Mouse (Mus musculus) testis, postnatal 14 days (tissue): Measurements from ENCODE around the gene Gfi1.

Experiments used
- DNase-seq: peaks from one replicate; pipeline ENCODE4 v3.0.0; 2021; ENCODE audit warnings: low spot score

Gene Gfi1

GRCm38 (mm10) chr5:107725435-107726261 lies at the start of gene Gfi1:
Gfi1 (minus strand) TSS chr5:107726036.
- DNase-seq, result peak; percentile 47

GRCm38 (mm10) chr5:107772049-107772448 lies 46.2 kb upstream of the Gfi1 start:
- DNase-seq, result no peak

GRCm38 (mm10) chr5:107768224-107768623 lies 42.4 kb upstream of the Gfi1 start:
- DNase-seq, result no peak

DNA sequence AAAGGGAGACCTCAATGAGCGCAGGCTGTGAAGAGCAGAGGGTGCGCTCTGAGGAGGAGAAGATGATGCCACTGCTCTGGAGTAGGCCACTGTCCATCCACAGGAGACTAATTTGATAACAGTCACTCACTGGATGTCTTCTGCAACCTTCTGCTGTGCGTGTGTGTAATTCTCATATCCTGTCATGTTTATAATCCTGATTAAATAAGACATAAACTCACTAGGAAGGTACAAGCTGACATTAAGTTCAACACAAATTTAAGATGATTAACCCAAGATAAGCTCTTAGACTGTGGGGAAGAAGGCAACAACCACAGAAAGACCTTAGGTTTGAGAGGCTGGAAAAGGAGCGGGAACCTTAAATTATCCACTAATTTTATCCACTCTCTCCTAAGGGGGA lies 40.1 kb upstream of the Gfi1 start:
- DNase-seq, result no peak

DNA sequence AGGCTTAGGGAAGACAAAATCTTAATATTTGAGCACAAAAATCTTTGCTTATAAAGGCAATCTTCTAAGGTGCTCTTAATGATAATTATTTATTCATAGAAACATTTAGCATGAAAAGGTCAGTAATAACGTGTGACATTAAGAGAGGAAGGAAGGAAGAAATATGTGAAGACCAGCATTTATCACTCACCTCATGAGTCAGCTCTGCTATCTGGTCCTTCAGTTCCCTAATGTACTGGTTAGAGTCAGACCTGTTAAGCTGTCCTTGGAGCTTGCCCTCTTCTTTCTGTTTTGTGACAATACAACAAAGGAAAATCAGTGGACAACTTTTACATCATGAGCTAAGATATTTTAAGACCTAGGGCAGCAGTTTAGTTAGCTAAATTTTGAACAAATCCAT lies 38.6 kb upstream of the Gfi1 start:
- no peak for DNase-seq

- DNase-seq, result no peak
These were observed 37.8 kb upstream of the Gfi1 start for GRCm38 (mm10) chr5:107763674-107764073.

- DNase-seq, result no peak
These were observed 33.3 kb upstream of the Gfi1 start for GRCm38 (mm10) chr5:107759121-107759520.

DNA sequence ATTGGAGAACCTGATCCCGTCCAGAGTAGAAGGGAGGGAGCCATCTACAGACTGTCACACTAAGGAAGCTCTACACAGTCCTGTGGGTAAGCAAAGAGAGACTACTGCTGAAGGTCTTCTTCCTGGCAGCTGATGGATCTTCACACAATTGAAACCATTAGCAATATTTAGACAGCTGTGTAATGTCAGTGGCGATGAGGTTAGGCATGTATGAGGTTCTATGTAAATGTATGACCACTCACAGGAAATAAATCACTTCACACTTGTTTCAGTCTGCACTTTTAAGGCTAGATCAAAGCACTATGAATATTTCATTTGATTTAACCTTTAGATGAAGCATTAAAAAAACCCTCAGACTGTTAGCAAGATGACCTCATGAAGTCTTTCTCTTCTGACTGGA lies 30.2 kb upstream of the Gfi1 start:
- no peak for DNase-seq

GRCm38 (mm10) chr5:107754740-107755139 lies 28.9 kb upstream of the Gfi1 start:
- DNase-seq, result no peak

GRCm38 (mm10) chr5:107753656-107754055 lies 27.8 kb upstream of the Gfi1 start:
- no peak for DNase-seq

DNA sequence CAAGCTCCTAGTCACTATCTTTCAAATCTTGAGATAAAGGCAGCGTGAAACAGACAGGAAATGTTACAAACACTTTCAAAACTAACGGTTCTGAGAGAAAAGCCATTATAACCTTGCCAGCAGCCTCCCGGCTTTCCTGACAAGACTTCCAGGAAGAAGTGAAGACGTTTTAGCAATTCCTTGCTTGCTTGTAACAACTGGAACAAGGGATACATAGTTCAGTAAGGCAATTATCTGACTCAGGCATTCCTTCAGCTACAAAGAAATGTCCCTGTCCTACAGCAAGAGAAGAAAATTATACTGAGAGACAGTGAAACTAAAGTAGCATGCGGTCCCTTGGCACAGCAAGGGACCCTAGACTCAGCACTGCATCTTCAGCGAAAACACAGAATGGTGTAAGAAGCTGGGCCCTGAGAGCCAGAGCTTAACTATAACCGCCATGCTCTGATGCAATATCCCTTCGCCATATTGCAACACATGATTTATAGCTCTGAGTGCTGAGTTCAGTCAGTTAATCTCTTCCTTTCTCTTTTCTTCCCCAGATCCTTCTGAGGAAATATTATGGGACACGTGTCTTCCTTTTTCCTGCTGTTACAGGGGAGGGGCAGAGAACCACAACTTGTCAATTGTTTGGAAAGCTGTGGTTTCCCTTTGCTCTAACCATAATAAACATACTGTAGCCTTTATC lies 23.5 kb upstream of the Gfi1 start:
- DNase-seq, result no peak

GRCm38 (mm10) chr5:107739023-107739422 lies 13.2 kb upstream of the Gfi1 start:
- no peak for DNase-seq

DNA sequence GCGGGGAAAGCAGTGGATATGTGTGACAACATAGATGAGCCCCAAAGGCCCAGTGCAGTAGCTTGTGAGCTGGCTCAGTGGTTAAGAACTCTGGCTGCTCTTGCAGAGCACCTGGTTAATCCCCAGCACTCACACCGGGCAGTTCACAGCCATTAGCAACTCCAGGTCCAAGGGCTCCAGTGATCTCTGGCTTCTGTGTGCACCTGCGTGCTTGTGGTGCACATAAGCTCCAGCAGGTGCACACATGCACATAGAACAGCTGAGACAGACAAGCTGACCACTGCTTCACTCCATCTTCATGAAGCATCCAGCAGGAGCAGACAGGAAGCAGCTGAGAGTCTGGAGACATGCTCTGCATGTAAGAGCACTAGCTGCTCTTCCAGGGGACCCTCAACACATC lies 12.5 kb upstream of the Gfi1 start:
- DNase-seq, result no peak

- DNase-seq, result no peak
These were observed 10.3 kb upstream of the Gfi1 start for GRCm38 (mm10) chr5:107736171-107736570.

DNA sequence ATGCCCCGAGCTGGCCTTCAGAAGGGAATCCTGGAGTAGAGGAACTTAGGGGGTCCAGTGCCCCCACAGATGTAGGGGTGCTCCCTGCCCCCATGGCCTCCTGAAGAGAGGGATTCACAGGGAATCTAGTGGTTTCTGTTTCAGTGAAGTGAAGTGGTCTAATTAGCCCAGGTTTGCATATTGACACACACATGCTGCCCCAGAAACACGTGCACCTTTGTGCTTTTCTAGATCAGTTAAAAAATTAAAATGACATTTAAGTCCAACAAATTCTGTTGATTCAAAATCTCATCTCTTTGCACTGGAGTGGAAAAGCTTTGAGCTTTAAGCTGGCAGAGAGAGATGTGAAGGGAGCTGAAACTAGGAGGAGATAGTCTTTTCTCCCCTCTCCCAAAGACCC lies 6.0 kb upstream of the Gfi1 start:
- no peak for DNase-seq

DNA sequence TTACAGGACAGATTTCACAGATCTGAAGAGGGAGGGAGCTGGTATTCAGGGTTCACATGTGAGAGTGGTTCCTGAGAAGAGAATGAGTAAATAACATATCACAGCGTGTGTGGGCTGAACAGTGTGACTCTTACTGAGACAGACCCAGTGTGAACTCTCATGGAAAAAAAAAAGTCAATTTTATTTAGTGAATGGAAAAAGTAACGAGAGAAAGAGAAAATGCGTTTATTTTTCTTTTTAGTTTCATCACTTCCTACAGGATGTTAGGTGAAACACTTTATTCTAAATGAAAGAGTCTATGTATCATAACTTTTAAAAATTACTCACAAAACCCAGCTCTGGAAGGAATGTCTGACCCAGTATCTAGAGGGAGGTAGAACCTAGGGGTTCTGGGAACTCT lies 5.6 kb upstream of the Gfi1 start:
- DNase-seq, result no peak

GRCm38 (mm10) chr5:107727007-107727402 lies 1.2 kb upstream of the Gfi1 start:
- DNase-seq, result no peak

DNA sequence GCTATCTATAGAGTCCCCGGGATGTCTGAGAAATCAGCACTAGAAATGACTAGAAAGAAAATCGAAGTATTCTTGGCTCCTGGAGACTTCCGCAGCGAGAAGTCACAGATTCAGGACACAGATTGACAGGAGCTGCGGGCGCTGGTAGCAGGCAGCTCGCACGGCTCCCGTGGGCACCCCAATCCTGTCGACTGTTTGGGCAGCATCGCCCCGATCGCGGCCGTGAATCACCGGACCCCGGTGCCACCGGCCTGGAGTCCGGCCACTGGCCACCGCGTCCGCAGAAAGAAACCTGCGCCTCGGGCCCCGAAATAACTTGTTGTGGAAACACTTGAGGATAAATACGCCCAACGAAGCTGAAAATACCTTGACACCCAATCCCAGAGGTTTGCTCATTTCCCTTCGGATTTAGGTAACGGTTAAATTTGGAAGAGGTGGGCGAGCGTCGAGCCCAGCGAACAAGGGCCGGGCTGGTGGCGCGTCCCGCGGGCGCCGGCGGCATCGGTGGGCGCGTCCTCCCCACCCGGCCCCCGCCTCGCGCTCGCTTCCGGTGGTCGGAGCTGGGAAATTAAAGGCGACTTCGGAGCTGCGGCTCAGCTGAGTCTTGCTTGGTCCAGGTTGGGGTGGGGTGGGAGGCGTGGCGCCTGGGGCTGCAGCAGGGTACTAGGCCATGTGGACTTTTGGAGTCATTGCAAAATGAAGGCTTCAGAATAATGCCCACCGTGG lies 608 bp upstream of the Gfi1 start:
- no peak for DNase-seq

- peak; percentile 15 for DNase-seq
These were observed 988 bp downstream of the Gfi1 start for GRCm38 (mm10) chr5:107724661-107725434.

DNA sequence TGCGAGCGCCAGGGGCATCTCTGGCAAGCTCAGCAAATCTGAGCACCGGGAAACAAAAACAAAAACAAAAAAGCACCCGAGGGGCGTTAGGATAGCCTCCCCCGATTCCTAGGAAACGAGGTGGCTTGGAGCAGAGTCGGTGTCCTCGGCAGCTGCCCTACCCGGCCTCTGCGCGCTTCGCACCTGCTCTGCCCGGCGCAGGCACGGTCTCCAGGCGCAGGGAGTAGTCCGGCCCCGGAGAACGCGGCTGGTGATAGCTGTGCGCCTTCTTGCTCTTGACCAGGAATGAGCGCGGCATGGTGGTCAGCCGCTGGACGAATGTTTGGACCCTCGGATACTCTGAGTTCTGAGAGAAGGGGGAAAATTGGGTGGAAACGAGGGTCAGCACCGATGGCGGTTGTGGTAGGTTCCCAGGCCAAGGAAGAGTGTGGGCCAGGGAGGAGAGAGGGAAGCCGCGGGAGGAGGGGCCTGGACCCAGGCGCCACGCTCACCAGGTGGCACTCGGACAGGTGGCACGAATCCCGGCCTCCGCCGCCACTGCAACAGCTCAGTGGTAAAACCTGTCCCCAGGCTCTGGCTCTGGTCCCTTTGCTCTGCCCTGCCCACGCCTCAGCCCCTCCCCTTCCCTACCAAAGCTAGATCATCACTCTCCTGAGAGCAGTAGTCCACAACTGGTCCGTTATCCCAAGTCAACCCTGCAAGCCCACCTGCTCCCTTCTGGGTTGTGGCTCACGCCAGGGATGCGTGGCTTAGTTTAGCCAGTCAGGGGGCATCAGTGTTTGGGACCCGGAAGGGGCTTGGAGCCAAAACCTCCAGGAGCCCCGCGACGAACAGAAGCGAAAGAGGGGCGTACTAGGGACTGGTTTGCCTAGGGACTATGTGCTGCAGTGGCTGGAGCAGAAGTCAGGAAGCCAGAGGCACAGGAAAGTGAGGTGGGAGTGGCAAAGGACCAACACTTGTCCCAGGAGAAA lies 2.0 kb downstream of the Gfi1 start:
- DNase-seq, result no peak
